Mouse (Mus musculus) C2C12 (cell line): ENCODE measurements around the gene Klhl8. TPM values are rescaled to one million over a fixed set of nuclear protein-coding genes. Genes with fewer than 3 reads are reported as not detected.
"Not testable (repeated sequence)": the region's sequence is repeated elsewhere in the genome, so short reads cannot be mapped to it uniquely, and the experiment has no call there.

Experiments
- H3K27me3 ChIP-seq: one replicate; pipeline ENCODE4 v1.6.1; 2011; ENCODE audit not compliant: control insufficient read depth, insufficient read depth, insufficient read length
- H3K36me3 ChIP-seq: one replicate; pipeline ENCODE4 v1.6.1; 2011; ENCODE audit not compliant: control insufficient read depth, insufficient read depth
- H3K4me3 ChIP-seq: one replicate; pipeline ENCODE4 v1.5.1; 2011; ENCODE audit warnings: mild to moderate bottlenecking, control low read depth; ENCODE audit not compliant: poor library complexity, insufficient read depth, severe bottlenecking
- H3K79me2 ChIP-seq: one replicate; pipeline ENCODE4 v1.6.1; 2011; ENCODE audit not compliant: control insufficient read depth, insufficient read depth
- H3K79me3 ChIP-seq: one replicate; pipeline ENCODE4 v1.6.1; 2011; ENCODE audit warnings: low read depth, control low read depth
- H3ac ChIP-seq: one replicate; pipeline ENCODE3; 2011; ENCODE audit warnings: low read depth; ENCODE audit not compliant: control insufficient read depth, insufficient read length
- CEBPB ChIP-seq: IDR thresholded peaks from one replicate; pipeline ENCODE4 v1.6.1; 2011; ENCODE audit warnings: low read depth, mild to moderate bottlenecking, control low read depth, moderate library complexity
- CTCF ChIP-seq: IDR thresholded peaks from one replicate; pipeline ENCODE4 v1.5.1; 2011; ENCODE audit not compliant: control insufficient read depth, insufficient read depth, insufficient read length
- FOSL1 ChIP-seq: IDR thresholded peaks from one replicate; pipeline ENCODE4 v1.8.0; 2011; ENCODE audit warnings: mild to moderate bottlenecking, low read length; ENCODE audit not compliant: poor library complexity, insufficient read depth, severe bottlenecking
- MAX ChIP-seq: IDR thresholded peaks from one replicate; pipeline ENCODE4 v1.6.1; 2011; ENCODE audit warnings: mild to moderate bottlenecking, control low read depth
- MYOD1 ChIP-seq: IDR thresholded peaks from one replicate; pipeline ENCODE4 v1.6.1; 2011; ENCODE audit warnings: low read depth; ENCODE audit not compliant: control insufficient read depth, insufficient read length
- MYOG ChIP-seq: IDR thresholded peaks from one replicate; pipeline ENCODE4 v1.6.1; 2011; ENCODE audit not compliant: control insufficient read depth, insufficient read length; ENCODE audit errors: extremely low read depth
- USF1 ChIP-seq: IDR thresholded peaks from one replicate; pipeline ENCODE4 v1.6.1; 2011; ENCODE audit warnings: low read depth, mild to moderate bottlenecking, control low read depth, moderate library complexity
- long read RNA-seq, 2 experiments: library from polyadenylated mRNA; unstranded; transcript quantifications; one replicate each; pipeline ENCODE4 v2.0.0; 2019 to 2020
- polyA plus RNA-seq: library from polyadenylated mRNA; unstranded; fragments of >200 nt; fragmentation: generic; extraction: Trizol; gene quantifications from one replicate; pipeline ENCODE4 v1.2.1, GENCODE M21; 2012; ENCODE audit warnings: missing spikeins

Gene Klhl8
- 1.1 TPM for polyA plus RNA-seq
- long read RNA-seq, experiment 1, partial matches to known transcripts, result 0 of 2 reads
- long read RNA-seq, experiment 1, other reads (novel, unspliced or antisense), result 0 of 2 reads
- long read RNA-seq, experiment 2, transcript Klhl8-201 (10 exons, 3,193 nt), result major isoform, 7 of 14 reads
- long read RNA-seq, experiment 2, partial matches to known transcripts, result 1 of 14 reads
- long read RNA-seq, experiment 2, other reads (novel, unspliced or antisense), result 6 of 14 reads

GRCm38 (mm10) chr5:103910748-103911409, at the start of gene Klhl8:
Klhl8 (minus strand) TSS chr5:103911259.
- H3ac ChIP-seq, result peak within 1 kb of the TSS; percentile 90
- peaks cover 19% of the 10 kb centered on the region for H3K27me3 ChIP-seq
- peak within 1 kb of the TSS; percentile 37 for H3K4me3 ChIP-seq
- H3K79me3 ChIP-seq, result no peaks in the 10 kb centered on the region
- no peaks in the 10 kb centered on the region for H3K36me3 ChIP-seq
- no peak for TF ChIP-seq MYOD1
- no peak for TF ChIP-seq CTCF
- no peak for TF ChIP-seq MAX
- TF ChIP-seq MYOG, result no peak
- no peak for TF ChIP-seq FOSL1
- TF ChIP-seq USF1, result no peak
- no peak for TF ChIP-seq CEBPB
- no peaks in the 10 kb centered on the region for H3K79me2 ChIP-seq

- H3K79me3 ChIP-seq, result no peaks in the 10 kb centered on the region
- H3ac ChIP-seq, result no peak overlapping the region
- no peak for TF ChIP-seq MYOG
- no peak for TF ChIP-seq MYOD1
- TF ChIP-seq USF1, result no peak
- H3K36me3 ChIP-seq, result no peaks in the 10 kb centered on the region
- H3K79me2 ChIP-seq, result no peaks in the 10 kb centered on the region
- H3K27me3 ChIP-seq, result no peaks in the 10 kb centered on the region
- no peak overlapping the region for H3K4me3 ChIP-seq
Observed at GRCm38 (mm10) chr5:103954638-103955037, 43.6 kb upstream of the Klhl8 start.

- Histone ChIP-seq H3ac (no peak overlapping the region), H3K79me3 (no peaks in the 10 kb centered on the region), H3K27me3 (no peaks in the 10 kb centered on the region), H3K4me3 (no peak overlapping the region), H3K79me2 (no peaks in the 10 kb centered on the region), H3K36me3 (no peaks in the 10 kb centered on the region)
- TF ChIP-seq USF1 (no peak), FOSL1 (peak; percentile 10), MAX (peak; percentile 47), CEBPB (peak; percentile 15), CTCF (no peak), MYOG (no peak), MYOD1 (no peak)
Observed at GRCm38 (mm10) chr5:103953135-103954083, 42.4 kb upstream of the Klhl8 start.

GRCm38 (mm10) chr5:103950138-103950537, 39.1 kb upstream of the Klhl8 start:
- not testable (repeated sequence) for H3K79me2 ChIP-seq, H3K36me3 ChIP-seq, H3K79me3 ChIP-seq, H3K4me3 ChIP-seq, H3K27me3 ChIP-seq, H3ac ChIP-seq

- no peaks in the 10 kb centered on the region for H3K36me3 ChIP-seq
- TF ChIP-seq CTCF, result no peak
- TF ChIP-seq USF1, result no peak
- no peak for TF ChIP-seq MYOG
- TF ChIP-seq MAX, result no peak
- no peak for TF ChIP-seq CEBPB
- TF ChIP-seq FOSL1, result no peak
- TF ChIP-seq MYOD1, result no peak
- H3K79me3 ChIP-seq, result no peaks in the 10 kb centered on the region
- H3K27me3 ChIP-seq, result peaks cover 8% of the 10 kb centered on the region
- no peaks in the 10 kb centered on the region for H3K79me2 ChIP-seq
- no peak overlapping the region for H3K4me3 ChIP-seq
- no peak overlapping the region for H3ac ChIP-seq
Observed at GRCm38 (mm10) chr5:103943183-103943582, 32.1 kb upstream of the Klhl8 start.
